Mouse (Mus musculus): ENCODE measurements around the gene Prg3.

- TF ChIP-seq ZC3H11A (IDR thresholded peaks at IDR 0.05; ENCODE audit: borderline replicate concordance, low read depth, low read length): no peak
- no peak for TF ChIP-seq CHD2 (IDR thresholded peaks at IDR 0.05; ENCODE audit: low read depth, low read length)
- TF ChIP-seq ZNF384 (IDR thresholded peaks at IDR 0.05; ENCODE audit: low read depth, low read length): no peak
- TF ChIP-seq HCFC1 (IDR thresholded peaks at IDR 0.05; ENCODE audit: borderline replicate concordance, insufficient read depth, low read length): no peak
- no peak for TF ChIP-seq MAFK (IDR thresholded peaks at IDR 0.05; ENCODE audit: insufficient read depth, low read depth, low read length)
Observed at GRCm38 (mm10) chr2:85030989-85031388, 43.0 kb downstream of the Prg3 start.

All from ES-E14 (cell line).